Mouse (Mus musculus): Measurements from ENCODE around the gene C8g.
A peak's percentile ranks its signal among the peaks of the same experiment; 100 is the strongest.

Gene C8g

DNA sequence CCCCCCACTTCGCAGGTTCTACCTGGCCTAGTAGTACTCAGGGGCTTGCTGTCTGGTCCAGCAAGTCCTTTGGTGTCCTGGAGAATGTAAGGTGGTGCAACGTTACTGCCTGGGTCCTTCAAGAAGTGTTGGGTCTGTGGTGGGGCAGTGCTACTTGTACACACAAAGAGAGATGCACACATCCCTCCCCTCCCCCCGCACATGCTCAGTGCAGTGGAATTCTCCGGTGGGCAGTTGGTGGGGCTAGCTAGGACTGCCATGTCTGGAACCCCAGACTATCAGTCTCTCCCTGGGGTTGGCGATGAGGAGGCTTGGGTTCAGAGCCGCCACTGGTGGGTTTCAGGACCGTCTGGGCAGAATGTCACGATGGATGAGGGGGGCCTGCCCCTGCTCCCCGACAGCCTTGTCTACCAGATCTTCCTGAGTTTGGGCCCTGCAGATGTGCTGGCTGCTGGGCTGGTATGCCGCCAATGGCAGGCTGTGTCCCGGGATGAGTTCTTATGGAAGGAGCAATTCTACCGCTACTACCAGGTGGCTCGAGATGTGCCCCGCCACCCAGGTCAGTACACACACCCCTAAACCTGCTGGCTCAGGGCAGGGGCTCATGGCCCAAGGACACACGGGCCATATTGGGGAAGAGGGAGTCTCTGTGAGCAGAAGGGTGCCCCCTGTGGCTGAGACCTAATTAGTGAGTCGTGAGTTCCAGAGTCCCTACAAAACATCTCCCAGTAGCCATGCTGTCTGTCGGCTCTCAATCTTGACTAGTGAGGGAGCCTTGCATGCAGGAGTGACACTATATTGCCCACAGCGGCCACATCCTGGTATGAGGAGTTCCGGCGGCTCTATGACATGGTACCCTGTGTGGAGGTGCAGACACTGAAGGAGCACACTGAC lies at the start of gene C8g:
Gene C8g (minus strand): TSS at position 127 of the 894 bp plus-strand sequence.
- DNase-seq (ENCODE audit: extremely low read depth, low read depth, low spot score), result no peak

DNA sequence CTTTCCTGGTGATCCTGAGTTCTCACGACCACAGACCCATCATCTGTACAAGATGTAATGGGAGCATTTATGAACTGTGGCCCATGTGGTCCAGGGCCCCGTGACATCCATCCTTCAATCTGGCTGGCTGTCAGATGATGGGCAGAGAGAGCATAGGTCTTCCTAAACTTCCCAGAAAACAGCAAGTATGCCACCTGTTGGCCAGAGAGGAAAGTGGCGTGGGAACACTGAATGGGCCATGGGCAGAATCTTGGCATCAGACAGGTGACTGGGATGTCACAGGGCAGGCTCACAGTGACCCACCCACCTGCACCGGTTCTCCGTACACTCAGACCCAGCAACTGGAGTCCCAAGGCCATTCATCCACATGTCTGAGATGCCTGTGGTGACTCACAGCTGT lies 49.7 kb upstream of the C8g start:
- DNase-seq (ENCODE audit: extremely low read depth, low read depth, low spot score), result no peak

- no peak for DNase-seq (ENCODE audit: extremely low read depth, low read depth, low spot score)
Measured at GRCm38 (mm10) chr2:25549021-25549991, 47.8 kb upstream of the C8g start.

- peak; percentile 92 for DNase-seq (ENCODE audit: extremely low read depth, low read depth, low spot score)
Measured at GRCm38 (mm10) chr2:25546811-25547491, 45.4 kb upstream of the C8g start, which contains the start of gene Traf2. Gene Traf2, minus strand, starts transcription at chr2:25546940.

GRCm38 (mm10) chr2:25545996-25546810 lies 44.7 kb upstream of the C8g start:
- DNase-seq (ENCODE audit: extremely low read depth, low read depth, low spot score), result no peak

- DNase-seq (ENCODE audit: extremely low read depth, low read depth, low spot score), result no peak
Measured at GRCm38 (mm10) chr2:25541644-25542367, 40.3 kb upstream of the C8g start.

DNA sequence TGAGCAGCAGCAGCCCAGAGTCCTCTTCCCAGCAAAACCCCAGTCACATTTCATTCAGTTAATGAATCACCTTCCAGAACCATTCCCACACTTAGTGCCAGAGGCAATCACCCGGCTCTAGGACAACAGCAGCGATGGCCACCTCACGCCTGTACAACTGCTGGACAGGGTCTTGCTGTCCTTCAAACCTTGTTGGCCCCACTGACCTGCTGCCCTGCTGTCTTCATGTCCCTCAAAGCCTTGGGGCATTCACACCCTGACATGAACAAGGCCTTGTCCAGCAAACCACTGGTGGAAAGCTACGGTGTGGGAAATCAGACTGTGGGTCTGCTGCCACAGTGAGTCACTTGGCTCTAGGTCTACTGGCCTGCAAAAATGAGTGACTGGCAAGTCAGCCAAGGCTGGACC lies 39.0 kb upstream of the C8g start:
- DNase-seq (ENCODE audit: extremely low read depth, low read depth, low spot score), result no peak

DNA sequence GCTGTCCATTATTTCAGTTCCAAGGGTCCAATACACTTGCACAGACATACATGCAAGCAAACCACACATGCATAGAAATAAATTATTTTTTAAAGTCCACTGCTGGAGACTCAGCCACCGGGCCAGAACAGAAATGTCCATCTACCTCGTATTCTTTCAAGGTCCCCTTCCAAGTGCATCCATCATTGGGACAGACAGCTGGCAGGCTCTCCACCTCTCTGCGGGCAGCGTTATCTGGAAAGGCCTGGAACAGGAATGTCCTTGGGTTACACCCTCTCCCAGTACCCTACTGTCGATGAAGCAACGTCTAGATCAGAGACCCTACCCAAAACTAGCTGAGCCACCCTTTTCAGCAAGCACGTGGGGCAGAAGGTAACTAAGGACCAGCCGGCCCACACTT lies 35.0 kb upstream of the C8g start:
- DNase-seq (ENCODE audit: extremely low read depth, low read depth, low spot score), result no peak

- DNase-seq (ENCODE audit: extremely low read depth, low read depth, low spot score), result no peak
Measured at GRCm38 (mm10) chr2:25534866-25535182, 33.3 kb upstream of the C8g start.

GRCm38 (mm10) chr2:25534178-25534865 lies 32.8 kb upstream of the C8g start:
- DNase-seq (ENCODE audit: extremely low read depth, low read depth, low spot score), result peak; percentile 31

GRCm38 (mm10) chr2:25533707-25534106 lies 32.2 kb upstream of the C8g start:
- no peak for DNase-seq (ENCODE audit: extremely low read depth, low read depth, low spot score)

GRCm38 (mm10) chr2:25526510-25527302 lies 25.2 kb upstream of the C8g start:
- DNase-seq (ENCODE audit: extremely low read depth, low read depth, low spot score), result no peak

GRCm38 (mm10) chr2:25509912-25510311 lies 8.4 kb upstream of the C8g start:
- DNase-seq (ENCODE audit: extremely low read depth, low read depth, low spot score), result no peak

DNA sequence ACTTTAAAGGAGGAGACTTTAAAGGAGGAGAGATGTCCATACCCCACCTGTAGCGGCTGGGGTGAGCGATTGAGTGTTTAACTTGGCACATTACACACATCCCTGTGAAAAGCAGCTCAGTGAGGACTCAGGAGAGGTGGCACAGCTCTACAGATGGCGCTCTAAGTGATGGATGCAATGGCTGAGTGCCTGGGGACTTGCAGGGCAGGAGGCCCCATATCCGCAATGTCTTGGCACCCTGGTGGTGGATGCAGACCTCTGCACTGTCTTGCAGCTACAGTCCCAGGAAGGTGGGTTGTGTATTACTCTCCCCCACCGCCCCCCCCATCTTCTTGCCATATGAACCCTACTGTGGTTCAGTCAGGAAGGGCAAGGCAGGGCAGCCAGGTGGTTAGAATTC lies 5.4 kb upstream of the C8g start:
- no peak for DNase-seq (ENCODE audit: extremely low read depth, low read depth, low spot score)

GRCm38 (mm10) chr2:25505860-25506259 lies 4.3 kb upstream of the C8g start:
- DNase-seq (ENCODE audit: extremely low read depth, low read depth, low spot score), result no peak

GRCm38 (mm10) chr2:25505000-25505399 lies 3.5 kb upstream of the C8g start:
- no peak for DNase-seq (ENCODE audit: extremely low read depth, low read depth, low spot score)

GRCm38 (mm10) chr2:25504538-25504937 lies 3.0 kb upstream of the C8g start:
- no peak for DNase-seq (ENCODE audit: extremely low read depth, low read depth, low spot score)

DNA sequence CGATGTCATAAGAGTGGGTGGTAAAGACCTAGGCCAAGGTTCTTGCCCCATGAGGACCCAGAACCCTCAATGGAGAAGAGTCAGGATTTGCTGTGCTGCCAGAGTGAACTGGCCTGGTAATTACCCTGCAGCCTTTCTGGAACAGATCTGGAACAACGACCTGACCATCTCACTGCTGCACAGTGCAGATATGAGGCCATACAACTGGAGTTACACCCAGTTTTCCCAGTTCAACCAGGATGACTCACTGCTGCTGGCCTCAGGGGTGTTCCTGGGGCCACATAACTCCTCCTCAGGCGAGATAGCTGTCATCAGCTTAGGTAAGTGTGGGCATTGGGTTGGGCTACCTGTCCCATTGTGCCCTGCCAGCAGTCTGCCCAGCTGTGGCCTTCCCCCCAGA lies 1.2 kb upstream of the C8g start:
- no peak for DNase-seq (ENCODE audit: extremely low read depth, low read depth, low spot score)
